Comparison of ENCODE assay signal across 20 mouse cellular contexts in the genomic region with DNA sequence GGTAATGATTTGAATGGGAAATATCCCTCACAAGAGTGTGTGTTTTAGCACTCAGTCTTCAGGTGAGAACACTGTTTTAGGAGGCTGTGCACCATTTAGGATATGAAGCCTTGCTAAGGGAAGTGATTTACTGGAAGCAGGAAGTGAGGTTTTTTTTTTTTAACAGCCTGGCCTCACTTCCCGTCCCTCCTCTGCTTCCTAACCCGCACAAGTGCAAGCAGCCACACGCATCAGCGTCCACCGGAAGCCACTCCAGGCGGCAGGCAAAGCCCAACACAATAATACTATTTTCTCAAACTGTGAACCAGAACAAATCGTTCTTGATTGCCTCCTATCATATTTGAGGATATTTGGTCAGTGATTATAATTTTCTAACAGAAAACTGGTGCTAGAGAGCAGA. TPM values are rescaled to one million over a fixed set of nuclear protein-coding genes. Genes with fewer than 3 reads are reported as not detected.
DNase-seq lines count a peak whose midpoint lies in the region; ATAC-seq and TF ChIP-seq lines count a peak whose summit lies in the region.
"Had no signal": no experiment of that assay in that cellular context is flagged by ENCODE, and none has a peak within 500 bp of the region (broad histone marks: within the 10 kb centered on the region; RNA-seq: fewer than 3 reads in every experiment).

No protein-coding gene starts in this region.

- no peak for TF ChIP-seq CTCF in kidney, postnatal 0 days (IDR thresholded peaks at IDR 0.05; ENCODE audit: low read depth)

- H3K27me3 ChIP-seq in kidney, postnatal 0 days (ENCODE audit: insufficient read depth, low read length): no peaks in the 10 kb centered on the region
- H3K27me3 ChIP-seq: forebrain, embryonic 13.5 days had no signal

- no peak overlapping the region for H3K27ac ChIP-seq in kidney, postnatal 0 days
- H3K27ac ChIP-seq: forebrain, embryonic 13.5 days; hindbrain, embryonic 10.5 days; hindbrain, postnatal 0 days; limb, embryonic 10.5 days; stomach, postnatal 0 days had no signal

- no peak overlapping the region for H3K4me2 ChIP-seq in kidney, postnatal 0 days (ENCODE audit: low read length)
- H3K4me2 ChIP-seq: forebrain, embryonic 13.5 days had no signal

- 70% methylated on average over 7 of the region's 7 CpGs for WGBS in kidney, postnatal 0 days

- H3K4me1 ChIP-seq in kidney, postnatal 0 days (replicated peaks; ENCODE audit: insufficient read depth, low read length): no peaks in the 10 kb centered on the region
- H3K4me1 ChIP-seq: forebrain, embryonic 13.5 days; hindbrain, embryonic 10.5 days; limb, embryonic 10.5 days had no signal

- no peak for ATAC-seq in kidney, postnatal 0 days (replicated peaks; ENCODE audit: low FRiP score, low read depth)
- ATAC-seq in granulocyte monocyte progenitor cell, adult 5-6 weeks (replicated peaks; ENCODE audit: poor library complexity, severe bottlenecking): peak; percentile 40
- peak; percentile 51; the same call in 1 of the 2 replicates for ATAC-seq in megakaryocyte, adult 5-6 weeks (ENCODE audit: poor library complexity, severe bottlenecking)
- ATAC-seq: forebrain, embryonic 13.5 days; hindbrain, postnatal 0 days; intestine, postnatal 0 days; liver, postnatal 0 days had no signal

- intact Hi-C loops in heart, postnatal 36 days (cut with DNase I): no loop called here

- peak; percentile 13 for DNase-seq in heart, adult 8-10 months (ENCODE audit: low spot score)
- DNase-seq in heart, postnatal 36 days: no peak
- DNase-seq in kidney, postnatal 0 days (ENCODE audit: low spot score): peak; percentile 21
- DNase-seq in kidney, adult 11 months: no peak
- no peak for DNase-seq in spleen, postnatal 10 days (ENCODE audit: low spot score in 2 of 2)
- DNase-seq in thymus, postnatal 10 days (ENCODE audit: low spot score in 2 of 2): no peak
- DNase-seq: adrenal gland, postnatal 25 days; B cell, adult 2 months; cerebellum, adult 2 months; gastrocnemius, postnatal 14 days; liver, postnatal 0 days; right cerebral cortex, postnatal 25 days had no signal

- H3K36me3 ChIP-seq in kidney, postnatal 0 days (ENCODE audit: insufficient read depth, low read length): peaks cover 48% of the 10 kb centered on the region

- H3K9ac ChIP-seq in kidney, postnatal 0 days (ENCODE audit: low read depth, low read length): 0 out of 2 replicates have a peak overlapping the region, but pooled peaks have one; percentile 1
- H3K9ac ChIP-seq: forebrain, embryonic 13.5 days; liver, postnatal 0 days had no signal

- H3K9me3 ChIP-seq in kidney, postnatal 0 days (replicated peaks; ENCODE audit: low read length): no peaks in the 10 kb centered on the region
- H3K9me3 ChIP-seq: forebrain, embryonic 13.5 days; hindbrain, embryonic 10.5 days; limb, embryonic 10.5 days had no signal

- H3K4me3 ChIP-seq in kidney, postnatal 0 days (replicated peaks; ENCODE audit: low read depth, low read length): no peak overlapping the region
- H3K4me3 ChIP-seq: forebrain, embryonic 13.5 days; hindbrain, embryonic 10.5 days; limb, embryonic 10.5 days had no signal

RNA-seq across cellular contexts. Expression of gene Dip2a, which starts 6.9 kb away (rescaled TPM):
- total RNA-seq in heart, adult 8-10 months (2022): 1 to 10 TPM; 7.6 to 9.2 (median 8.4) TPM
- 10 to 100 TPM in 1 of 2 experiments, 1 to 10 TPM in 1; 9.7 to 10.0 TPM for total RNA-seq in heart, postnatal 36 days (2021)
- polyA plus RNA-seq in kidney, postnatal 0 days (2015; fragmentation: Nextera tagmentation; extraction: Ambion mirVana): 7.6 and 8.2 TPM in 2 replicates
- 4.4 and 6.6 TPM in 2 replicates for total RNA-seq in granulocyte monocyte progenitor cell, adult 5-6 weeks (2014; fragmentation: Nextera tagmentation)
- total RNA-seq in granulocyte monocyte progenitor cell, adult 5-6 weeks (2017): 1.2 and 2.3 TPM in 2 replicates
- total RNA-seq in megakaryocyte, adult 5-6 weeks (2015): 3.6 and 4.3 TPM in 2 replicates
- total RNA-seq in megakaryocyte, adult 5-6 weeks (2017): 5.1 and 5.3 TPM in 2 replicates

Comparison
In these comparisons a context has a peak if more than half of its experiments do, and no peak if none do; other contexts are left out.
1. DNase-seq: peak in heart, adult 8-10 months (single experiment) and kidney, postnatal 0 days (single experiment); none in heart, postnatal 36 days (0 of 2), kidney, adult 11 months (single experiment), spleen, postnatal 10 days (0 of 2) and thymus, postnatal 10 days (0 of 2).